Comparison of ENCODE assay signal across 10 mouse cellular contexts in genomic region chr9:101266043-101266442, GRCm38 (mm10). TPM values are rescaled to one million over a fixed set of nuclear protein-coding genes. Genes with fewer than 3 reads are reported as not detected.
A peak's percentile ranks its signal among the peaks of the same experiment; 100 is the strongest.
DNase-seq lines count a peak whose midpoint lies in the region; ATAC-seq and TF ChIP-seq lines count a peak whose summit lies in the region.
"Had no signal": no experiment of that assay in that cellular context is flagged by ENCODE, and none has a peak within 500 bp of the region (broad histone marks: within the 10 kb centered on the region; RNA-seq: fewer than 3 reads in every experiment).

No protein-coding gene starts in this region.

- 75% methylated on average over 8 of the region's 8 CpGs for WGBS in midbrain, embryonic 12.5 days
- WGBS in midbrain, embryonic 10.5 days: 85% methylated on average over 8 of the region's 8 CpGs
- WGBS in hindbrain, embryonic 14.5 days: 64% methylated on average over 8 of the region's 8 CpGs
- 56% methylated on average over 8 of the region's 8 CpGs for WGBS in kidney, postnatal 0 days
- 45% methylated on average over 8 of the region's 8 CpGs for WGBS in small intestine, adult 2 months
- 69% methylated on average over 8 of the region's 8 CpGs for WGBS in heart, embryonic 12.5 days
- 79% methylated on average over 8 of the region's 8 CpGs for WGBS in thymus, adult 2 months

- DNase-seq in midbrain, embryonic 10.5 days (ENCODE audit: low spot score): no peak
- DNase-seq in hindbrain, embryonic 14.5 days (ENCODE audit: low spot score): no peak
- no peak for DNase-seq in kidney, postnatal 0 days (ENCODE audit: low spot score)
- no peak for DNase-seq in adrenal gland, postnatal 10 days
- no peak for DNase-seq in thymus, adult 2 months

- ATAC-seq in midbrain, embryonic 12.5 days (ENCODE audit: low FRiP score, low read depth): no peak
- no peak for ATAC-seq in hindbrain, embryonic 14.5 days (ENCODE audit: low FRiP score)
- peak; percentile 53; the same call in 1 of the 2 replicates for ATAC-seq in kidney, postnatal 0 days (replicated peaks; ENCODE audit: low FRiP score, low read depth)
- ATAC-seq in heart, embryonic 12.5 days (ENCODE audit: insufficient number of reproducible peaks, low FRiP score): no peak
- ATAC-seq: liver, embryonic 12.5 days had no signal

- no peak for TF ChIP-seq POLR2A in small intestine, adult 2 months (IDR thresholded peaks at IDR 0.05; ENCODE audit: low read depth, low read length)
- TF ChIP-seq POLR2A in thymus, adult 2 months (IDR thresholded peaks at IDR 0.05; ENCODE audit: control insufficient read depth, extremely low read depth, insufficient read depth, low read length, poor library complexity): no peak

- peak overlapping the region; percentile 61 for H3K27ac ChIP-seq in midbrain, embryonic 12.5 days (replicated peaks)
- H3K27ac ChIP-seq in midbrain, embryonic 10.5 days (replicated peaks): no peak overlapping the region
- peak overlapping the region; percentile 60 for H3K27ac ChIP-seq in hindbrain, embryonic 14.5 days
- H3K27ac ChIP-seq in kidney, postnatal 0 days: peak overlapping the region; percentile 76
- peak overlapping the region; percentile 7; the same call in 1 of the 2 replicates for H3K27ac ChIP-seq in small intestine, adult 2 months (ENCODE audit: insufficient read depth, low read depth, low read length)
- no peak overlapping the region for H3K27ac ChIP-seq in heart, embryonic 12.5 days (ENCODE audit: poor library complexity, severe bottlenecking)
- no peak overlapping the region for H3K27ac ChIP-seq in thymus, adult 2 months (ENCODE audit: control insufficient read depth, insufficient read depth, low read length)
- H3K27ac ChIP-seq: liver, embryonic 12.5 days had no signal

- no peak overlapping the region for H3K9ac ChIP-seq in midbrain, embryonic 12.5 days (replicated peaks)
- H3K9ac ChIP-seq in hindbrain, embryonic 14.5 days: no peak overlapping the region
- H3K9ac ChIP-seq in kidney, postnatal 0 days (ENCODE audit: low read depth, low read length): no peak overlapping the region
- no peak overlapping the region for H3K9ac ChIP-seq in heart, embryonic 12.5 days
- H3K9ac ChIP-seq: liver, embryonic 12.5 days had no signal

- H3K27me3 ChIP-seq in midbrain, embryonic 12.5 days: no peaks in the 10 kb centered on the region
- H3K27me3 ChIP-seq in midbrain, embryonic 10.5 days (ENCODE audit: low read depth, poor library complexity, severe bottlenecking): no peaks in the 10 kb centered on the region
- H3K27me3 ChIP-seq in hindbrain, embryonic 14.5 days (ENCODE audit: control insufficient read depth, insufficient read depth, low read length): no peaks in the 10 kb centered on the region
- H3K27me3 ChIP-seq in kidney, postnatal 0 days (ENCODE audit: insufficient read depth, low read length): no peaks in the 10 kb centered on the region
- H3K27me3 ChIP-seq in small intestine, adult 2 months (ENCODE audit: control insufficient read depth, insufficient read depth, low read length): no peaks in the 10 kb centered on the region
- H3K27me3 ChIP-seq in heart, embryonic 12.5 days (replicated peaks): no peaks in the 10 kb centered on the region
- H3K27me3 ChIP-seq in thymus, adult 2 months (ENCODE audit: control insufficient read depth, insufficient read depth, low read length): no peaks in the 10 kb centered on the region
- H3K27me3 ChIP-seq: CH12.LX; liver, embryonic 12.5 days had no signal

- no peaks in the 10 kb centered on the region for H3K36me3 ChIP-seq in midbrain, embryonic 12.5 days
- no peaks in the 10 kb centered on the region for H3K36me3 ChIP-seq in midbrain, embryonic 10.5 days
- no peaks in the 10 kb centered on the region for H3K36me3 ChIP-seq in hindbrain, embryonic 14.5 days (replicated peaks; ENCODE audit: control insufficient read depth, insufficient read depth)
- no peaks in the 10 kb centered on the region for H3K36me3 ChIP-seq in kidney, postnatal 0 days (ENCODE audit: insufficient read depth, low read length)
- H3K36me3 ChIP-seq in small intestine, adult 2 months (ENCODE audit: control insufficient read depth, insufficient read depth, low read length): no peaks in the 10 kb centered on the region
- no peaks in the 10 kb centered on the region for H3K36me3 ChIP-seq in heart, embryonic 12.5 days
- H3K36me3 ChIP-seq in thymus, adult 2 months (ENCODE audit: control insufficient read depth, insufficient read depth, low read length): no peaks in the 10 kb centered on the region
- H3K36me3 ChIP-seq: liver, embryonic 12.5 days had no signal

- H3K4me3 ChIP-seq in midbrain, embryonic 12.5 days: no peak overlapping the region
- H3K4me3 ChIP-seq in midbrain, embryonic 10.5 days: no peak overlapping the region
- H3K4me3 ChIP-seq in hindbrain, embryonic 14.5 days (replicated peaks; ENCODE audit: low read length): no peak overlapping the region
- H3K4me3 ChIP-seq in kidney, postnatal 0 days (replicated peaks; ENCODE audit: low read depth, low read length): no peak overlapping the region
- no peak overlapping the region for H3K4me3 ChIP-seq in small intestine, adult 2 months (ENCODE audit: low read depth, low read length)
- no peak overlapping the region for H3K4me3 ChIP-seq in heart, embryonic 12.5 days
- H3K4me3 ChIP-seq in thymus, adult 2 months (ENCODE audit: control insufficient read depth, insufficient read depth, low read length): no peak overlapping the region
- H3K4me3 ChIP-seq: liver, embryonic 12.5 days had no signal

- H3K4me2 ChIP-seq in midbrain, embryonic 12.5 days (replicated peaks): no peak overlapping the region
- peak overlapping the region; percentile 23; the same call in 1 of the 2 replicates for H3K4me2 ChIP-seq in hindbrain, embryonic 14.5 days (replicated peaks)
- no peak overlapping the region for H3K4me2 ChIP-seq in kidney, postnatal 0 days (ENCODE audit: low read length)
- H3K4me2 ChIP-seq in heart, embryonic 12.5 days: no peak overlapping the region
- H3K4me2 ChIP-seq: liver, embryonic 12.5 days had no signal

- peaks cover 11% of the 10 kb centered on the region for H3K4me1 ChIP-seq in midbrain, embryonic 12.5 days
- peaks cover 6% of the 10 kb centered on the region for H3K4me1 ChIP-seq in midbrain, embryonic 10.5 days
- H3K4me1 ChIP-seq in hindbrain, embryonic 14.5 days (replicated peaks; ENCODE audit: control insufficient read depth, insufficient read depth, low read length): no peaks in the 10 kb centered on the region; the same call in 1 of the 2 replicates
- 0 out of 2 replicates have a peak, but pooled peaks cover 6% of the 10 kb centered on the region for H3K4me1 ChIP-seq in kidney, postnatal 0 days (replicated peaks; ENCODE audit: insufficient read depth, low read length)
- peaks cover 19% of the 10 kb centered on the region; the same call in 1 of the 2 replicates for H3K4me1 ChIP-seq in small intestine, adult 2 months (ENCODE audit: control insufficient read depth, insufficient read depth, insufficient read length, low read length)
- H3K4me1 ChIP-seq in heart, embryonic 12.5 days (replicated peaks): peaks cover 13% of the 10 kb centered on the region
- no peaks in the 10 kb centered on the region for H3K4me1 ChIP-seq in thymus, adult 2 months (replicated peaks; ENCODE audit: control insufficient read depth, insufficient read depth, low read length)

- no peaks in the 10 kb centered on the region for H3K9me3 ChIP-seq in midbrain, embryonic 12.5 days
- no peaks in the 10 kb centered on the region for H3K9me3 ChIP-seq in midbrain, embryonic 10.5 days (replicated peaks)
- no peaks in the 10 kb centered on the region for H3K9me3 ChIP-seq in hindbrain, embryonic 14.5 days (ENCODE audit: control insufficient read depth, low read length)
- no peaks in the 10 kb centered on the region for H3K9me3 ChIP-seq in kidney, postnatal 0 days (replicated peaks; ENCODE audit: low read length)
- peaks cover 2% of the 10 kb centered on the region; the same call in 1 of the 2 replicates for H3K9me3 ChIP-seq in heart, embryonic 12.5 days (replicated peaks)
- H3K9me3 ChIP-seq: liver, embryonic 12.5 days had no signal

- TF ChIP-seq CTCF in kidney, postnatal 0 days (IDR thresholded peaks at IDR 0.05; ENCODE audit: low read depth): no peak
- no peak for TF ChIP-seq CTCF in small intestine, adult 2 months (IDR thresholded peaks at IDR 0.05; ENCODE audit: extremely low read depth, insufficient read length, insufficient replicate concordance, low read depth, low read length)
- no peak for TF ChIP-seq CTCF in thymus, adult 2 months (IDR thresholded peaks at IDR 0.05; ENCODE audit: borderline replicate concordance, control insufficient read depth, extremely low read depth, insufficient read depth, low read length, poor library complexity)

RNA-seq across cellular contexts. Expression of gene Ppp2r3a, which starts 14.4 kb away (rescaled TPM):
- polyA plus RNA-seq in midbrain, embryonic 12.5 days (2016; fragmentation: Nextera tagmentation; extraction: Ambion mirVana): 20.0 and 21.7 TPM in 2 replicates
- polyA plus RNA-seq in midbrain, embryonic 10.5 days (2016; fragmentation: Nextera tagmentation; extraction: Ambion mirVana): 8.0 and 9.1 TPM in 2 replicates
- 30.2 and 33.9 TPM in 2 replicates for polyA plus RNA-seq in hindbrain, embryonic 14.5 days (2014; fragmentation: Nextera tagmentation; extraction: Ambion mirVana)
- polyA plus RNA-seq in kidney, postnatal 0 days (2015; fragmentation: Nextera tagmentation; extraction: Ambion mirVana): 15.3 and 16.6 TPM in 2 replicates
- polyA plus RNA-seq in small intestine, adult 2 months (2012; rRNA removed): 0.52 and 0.67 TPM in 2 replicates
- 80.5 and 83.7 TPM in 2 replicates for polyA plus RNA-seq in heart, embryonic 12.5 days (2016; fragmentation: Nextera tagmentation; extraction: Ambion mirVana)
- 10 to 100 TPM; 25.9 to 38.0 TPM for total RNA-seq in adrenal gland, postnatal 10 days (2021)
- 1.0 and 2.7 TPM in 2 replicates for polyA plus RNA-seq in thymus, adult 2 months (2012; rRNA removed)

Comparison
In these comparisons a context has a peak if more than half of its experiments do, and no peak if none do; other contexts are left out.
1. H3K27ac ChIP-seq: peak in midbrain, embryonic 12.5 days (single experiment), hindbrain, embryonic 14.5 days (single experiment), kidney, postnatal 0 days (single experiment) and small intestine, adult 2 months (single experiment); none in midbrain, embryonic 10.5 days (single experiment), heart, embryonic 12.5 days (single experiment) and thymus, adult 2 months (single experiment).